Mouse (Mus musculus): Measurements from ENCODE around the gene Myh6.

- TF ChIP-seq GATA1 (IDR thresholded peaks at IDR 0.05; ENCODE audit: borderline replicate concordance, low read length) (no peak), FLI1 (IDR thresholded peaks at IDR 0.05; ENCODE audit: low read length) (no peak)
Measured at GRCm38 (mm10) chr14:54935904-54936830, 30.6 kb downstream of the Myh6 start, which contains the start of gene Cmtm5.

Measured in megakaryocyte, embryonic 14.5 days (primary cell).